Mouse (Mus musculus): Measurements from ENCODE around the gene Adamtsl4.
A peak's percentile ranks its signal among the peaks of the same experiment; 100 is the strongest.
"Not testable (repeated sequence)": the region's sequence is repeated elsewhere in the genome, so short reads cannot be mapped to it uniquely, and the experiment has no call there.

Adamtsl4 gene

DNA sequence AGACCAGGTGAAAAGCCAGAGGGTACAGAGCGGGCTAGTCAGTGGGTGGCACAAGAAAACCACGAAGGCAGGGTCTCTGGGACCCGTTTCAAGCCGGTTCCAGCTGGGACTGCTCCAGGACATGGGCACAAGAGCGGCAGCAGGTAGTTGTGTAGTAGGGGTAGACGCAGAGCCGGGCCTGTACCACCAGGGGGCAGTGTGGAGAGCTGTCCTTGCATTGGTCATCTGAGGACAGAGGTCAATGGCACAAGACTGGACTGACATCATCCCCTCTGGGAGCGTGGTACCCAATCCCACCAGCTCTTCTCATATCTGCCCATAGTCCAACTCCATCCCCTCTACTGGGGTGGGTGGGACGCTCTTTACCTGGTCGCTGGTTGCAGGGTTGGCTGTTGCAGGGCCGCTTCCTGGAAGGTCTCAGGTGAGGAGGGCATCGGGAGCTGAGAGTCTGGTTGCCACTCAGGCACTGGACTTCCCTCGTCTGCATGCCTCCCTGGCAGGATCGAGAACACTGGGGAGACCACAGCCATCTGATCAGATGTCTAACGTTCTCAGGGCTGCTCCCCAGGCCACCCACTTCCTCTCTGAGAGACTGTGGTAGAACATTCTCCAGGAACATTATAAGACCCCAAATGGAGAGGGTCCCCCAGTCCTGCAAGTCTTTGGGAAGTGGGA lies 10.8 kb downstream of the Adamtsl4 start:
- DNase-seq (ENCODE audit: low spot score in 2 of 2) = peak in 1 of 2 experiments; percentile 30

DNA sequence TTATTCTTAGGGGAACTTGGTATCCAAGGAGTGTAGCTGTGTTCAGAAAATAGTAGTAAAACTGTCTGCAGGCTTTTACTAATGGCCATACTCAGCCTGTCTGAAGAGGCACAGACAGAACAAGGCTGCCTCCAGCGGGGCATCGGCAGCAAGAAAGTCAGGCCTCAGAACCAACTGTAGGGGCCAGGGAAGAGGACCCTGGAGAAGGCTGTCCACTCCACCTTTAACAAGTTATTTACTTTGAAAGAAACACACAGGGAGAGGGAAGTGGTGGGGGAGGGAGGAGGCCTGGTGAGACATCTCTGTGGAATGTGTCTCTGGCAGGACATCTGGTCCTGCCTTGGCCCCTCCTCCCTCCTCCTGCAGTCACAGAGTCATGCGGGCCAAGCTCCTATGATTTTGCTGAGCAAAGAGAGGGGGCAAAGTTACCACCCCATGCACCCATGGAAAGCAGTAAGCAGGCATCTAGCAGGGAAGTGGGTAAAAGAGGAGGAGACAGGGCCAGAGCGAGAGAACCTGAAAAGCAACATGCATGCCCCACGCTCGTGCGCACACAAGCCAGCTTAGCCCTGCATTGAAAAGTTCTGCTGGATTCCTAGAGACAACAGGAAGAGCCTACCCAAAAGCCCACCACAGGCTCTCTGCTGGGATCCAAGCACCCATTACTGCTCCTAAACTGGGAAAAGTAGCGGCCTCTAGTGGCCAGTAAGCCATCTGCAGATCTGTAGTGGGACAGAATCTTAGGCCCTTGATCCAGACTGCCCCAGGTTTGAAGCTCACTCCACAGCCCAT lies 12.2 kb downstream of the Adamtsl4 start:
- DNase-seq (ENCODE audit: low spot score in 2 of 2) = peak; percentile 58 to 72

DNA sequence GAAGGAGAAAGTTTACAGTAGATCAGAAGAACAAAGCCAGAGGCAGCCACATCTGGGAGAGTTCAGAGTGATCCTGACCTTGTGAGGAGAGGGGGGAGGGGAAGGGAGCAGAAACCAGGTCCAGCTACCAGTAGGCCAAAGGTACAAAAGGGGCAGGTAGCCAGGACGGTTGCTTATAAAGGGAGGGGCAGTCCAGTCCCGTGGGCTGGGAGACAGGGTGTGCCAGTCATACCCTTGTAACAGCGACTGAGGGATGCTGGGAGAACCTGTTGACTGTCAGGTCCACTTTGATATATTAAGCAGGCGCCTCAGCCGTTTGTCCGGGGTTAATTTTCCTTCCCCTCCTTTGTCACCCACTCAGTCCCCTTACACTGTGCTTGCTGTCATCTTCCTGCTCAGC lies 12.9 kb downstream of the Adamtsl4 start:
- DNase-seq (ENCODE audit: low spot score in 2 of 2) = no peak

DNA sequence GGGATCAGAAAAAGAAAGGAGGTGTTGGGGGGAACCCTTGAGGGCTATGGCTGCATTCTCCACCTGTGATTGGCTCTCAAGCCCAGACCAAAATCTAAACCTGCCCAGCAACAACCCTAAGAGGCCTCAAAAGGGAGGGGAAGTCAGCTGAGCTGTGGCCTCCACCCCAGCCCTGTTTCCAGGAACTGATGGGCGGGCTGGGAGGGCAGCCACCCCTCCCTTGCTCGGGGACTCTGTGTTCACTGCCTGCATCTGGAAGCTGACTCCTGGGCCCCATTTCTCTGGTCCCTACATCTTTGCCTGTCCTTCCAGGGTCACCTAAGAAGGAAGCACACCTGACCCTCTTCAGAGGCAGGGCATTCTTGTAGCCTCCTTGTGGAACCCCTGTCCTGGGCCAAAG lies 13.5 kb downstream of the Adamtsl4 start:
- DNase-seq (ENCODE audit: low spot score in 2 of 2) = no peak

DNA sequence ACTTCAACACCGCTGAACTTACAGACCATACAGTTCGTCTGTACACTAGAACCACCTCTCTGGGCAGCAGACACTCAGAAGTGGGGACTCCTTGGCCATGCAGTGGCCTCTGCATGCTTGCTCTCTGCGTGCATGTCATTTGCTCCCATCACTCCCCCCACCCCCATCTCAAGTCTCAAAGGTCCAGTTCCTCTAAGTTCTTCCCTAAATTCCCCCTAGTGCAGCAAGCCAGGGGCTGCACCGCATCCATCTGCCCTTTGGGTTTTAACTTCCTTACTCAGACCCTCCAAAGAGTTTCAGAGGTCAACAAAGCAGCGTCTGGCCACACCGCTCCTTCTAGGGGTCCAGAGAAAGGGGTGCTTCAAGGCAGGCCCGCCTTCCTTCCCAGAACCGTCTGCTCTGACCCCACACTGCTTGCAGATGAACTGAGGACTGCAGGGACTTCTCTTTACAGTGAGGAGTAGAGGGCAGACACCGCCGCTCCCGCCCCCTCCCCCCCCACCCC lies 14.0 kb downstream of the Adamtsl4 start:
- DNase-seq (ENCODE audit: low spot score in 2 of 2) = no peak

GRCm38 (mm10) chr3:95672861-95673706 lies 14.6 kb downstream of the Adamtsl4 start:
- DNase-seq (ENCODE audit: low spot score in 2 of 2) = no peak

DNA sequence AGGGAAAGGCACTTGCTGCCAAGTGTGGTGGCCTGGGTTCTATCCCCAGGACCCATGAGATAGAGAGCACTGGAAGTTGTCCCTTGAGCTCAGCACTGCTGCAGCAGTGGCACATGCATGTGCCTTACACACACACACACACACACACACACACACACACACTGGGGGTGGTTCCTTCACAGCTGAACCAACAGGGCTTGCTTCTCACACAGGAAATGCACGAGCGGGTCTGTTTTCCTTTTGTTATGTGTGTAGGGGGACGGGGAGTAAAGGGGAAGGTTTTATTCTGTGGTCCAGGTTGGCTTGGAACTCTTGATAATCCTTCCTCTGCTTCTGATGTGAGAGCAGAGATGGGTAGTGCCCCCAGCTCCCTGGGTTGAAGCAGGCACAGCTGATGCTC lies 15.3 kb downstream of the Adamtsl4 start:
- DNase-seq (ENCODE audit: low spot score in 2 of 2) = no peak

- no peak for DNase-seq (ENCODE audit: low spot score in 2 of 2)
Observed at GRCm38 (mm10) chr3:95671201-95671600, 16.5 kb downstream of the Adamtsl4 start.

DNA sequence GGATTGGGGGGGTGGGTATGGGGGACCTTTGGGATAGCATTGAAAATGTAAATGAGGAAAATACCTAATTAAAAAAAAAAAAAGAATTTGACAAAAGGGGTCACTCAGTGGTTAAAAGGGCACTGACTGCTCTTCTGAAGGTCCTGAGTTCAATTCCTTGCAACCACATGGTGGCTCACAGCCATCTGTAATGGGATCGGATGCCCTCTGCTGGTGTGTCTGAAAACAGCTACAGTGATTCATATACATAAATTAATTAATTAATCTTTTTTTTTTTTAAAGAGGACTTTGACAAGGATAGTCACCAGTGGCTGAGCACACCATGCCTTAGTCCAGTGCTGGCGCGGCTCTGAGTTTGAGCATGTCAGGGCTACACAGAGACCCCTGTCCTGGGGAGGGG lies 17.3 kb downstream of the Adamtsl4 start:
- DNase-seq (ENCODE audit: low spot score in 2 of 2) = not testable (repeated sequence)

- DNase-seq (ENCODE audit: low spot score in 2 of 2) = no peak
Observed at GRCm38 (mm10) chr3:95669309-95669665, 18.4 kb downstream of the Adamtsl4 start.

DNA sequence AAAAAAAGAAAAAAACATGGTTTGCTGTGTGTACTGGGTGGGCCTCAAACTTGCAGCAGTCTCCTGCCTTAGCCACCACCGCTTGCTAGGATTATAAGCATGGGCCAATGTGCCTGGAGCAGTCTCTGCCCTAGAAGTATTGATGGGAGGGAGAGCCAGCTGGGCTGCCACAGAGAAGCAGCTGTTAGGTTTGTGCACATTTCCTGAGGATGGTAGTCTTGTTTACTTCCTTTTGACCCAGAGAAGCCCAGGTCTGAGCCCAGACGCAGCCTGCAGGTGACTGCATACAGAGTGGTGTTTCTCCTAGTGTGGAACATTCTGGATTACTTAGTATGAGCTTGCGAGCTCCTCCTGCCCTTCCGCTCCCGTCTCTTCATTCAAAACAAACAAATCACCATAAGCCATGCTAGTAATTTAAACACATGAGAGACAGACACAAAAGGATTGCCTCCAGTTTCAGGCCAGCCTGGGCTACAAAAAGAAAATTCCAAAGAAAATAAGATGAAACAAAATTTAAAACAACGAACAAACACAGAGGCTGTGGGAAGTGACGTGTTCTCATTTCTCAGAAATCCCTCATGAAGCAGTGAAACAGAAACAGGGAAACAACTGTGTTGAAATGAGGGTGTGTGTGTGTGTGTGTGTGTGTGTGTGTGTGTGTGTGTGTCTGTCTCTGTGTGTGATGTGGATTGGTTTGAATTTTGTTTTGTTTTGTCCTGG lies 19.0 kb downstream of the Adamtsl4 start:
- DNase-seq (ENCODE audit: low spot score in 2 of 2) = no peak

DNA sequence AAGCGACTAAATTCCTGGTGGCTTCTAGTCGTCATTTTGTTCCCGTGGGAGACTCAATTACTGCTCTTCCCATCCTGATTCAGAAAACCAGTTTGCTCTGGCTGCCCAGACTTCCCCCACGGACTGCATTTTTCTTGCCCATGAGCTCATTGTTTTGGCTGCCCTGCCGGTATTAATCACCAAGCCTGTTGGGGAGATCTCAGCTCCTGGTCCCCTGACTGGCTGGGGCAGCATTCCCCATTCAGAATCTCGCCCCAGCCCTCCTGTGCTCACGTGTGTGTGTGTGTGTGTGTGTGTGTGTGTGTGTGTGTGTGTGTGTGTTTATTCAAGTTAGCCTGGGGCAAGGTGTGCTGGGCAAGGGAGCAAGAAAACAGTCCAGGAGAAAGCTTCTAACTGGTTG lies 19.7 kb downstream of the Adamtsl4 start:
- peak; percentile 40 to 44 for DNase-seq (ENCODE audit: low spot score in 2 of 2)

GRCm38 (mm10) chr3:95667521-95667920 lies 20.2 kb downstream of the Adamtsl4 start:
- no peak for DNase-seq (ENCODE audit: low spot score in 2 of 2)

GRCm38 (mm10) chr3:95666124-95666844 lies 21.4 kb downstream of the Adamtsl4 start:
- no peak for DNase-seq (ENCODE audit: low spot score in 2 of 2)

- no peak for DNase-seq (ENCODE audit: low spot score in 2 of 2)
Observed at GRCm38 (mm10) chr3:95664940-95665352, 22.8 kb downstream of the Adamtsl4 start.

GRCm38 (mm10) chr3:95663969-95664608 lies 23.6 kb downstream of the Adamtsl4 start:
- no peak for DNase-seq (ENCODE audit: low spot score in 2 of 2)

DNA sequence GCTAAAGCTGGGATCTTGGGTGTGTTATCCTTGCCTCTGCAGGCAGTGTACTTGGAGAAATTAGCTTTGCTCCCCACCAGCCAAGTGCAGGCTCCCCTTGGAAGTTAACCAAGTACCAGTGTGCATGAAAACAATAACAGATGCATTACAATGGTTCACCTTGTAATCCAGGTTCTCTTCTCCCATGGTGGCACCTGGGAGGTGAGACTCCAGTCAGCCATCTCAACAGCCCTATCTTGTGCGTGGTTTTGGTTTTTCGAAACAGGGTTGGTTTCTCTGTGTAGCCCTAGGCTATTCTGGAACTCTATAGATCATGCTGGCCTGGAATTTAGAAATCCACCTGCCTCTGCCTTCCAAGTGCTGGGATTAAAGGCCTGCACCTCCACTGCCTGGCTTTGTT lies 24.2 kb downstream of the Adamtsl4 start:
- DNase-seq (ENCODE audit: low spot score in 2 of 2) = no peak

- no peak for DNase-seq (ENCODE audit: low spot score in 2 of 2)
Observed at GRCm38 (mm10) chr3:95662724-95663449, 24.8 kb downstream of the Adamtsl4 start.

GRCm38 (mm10) chr3:95661945-95662715 lies 25.6 kb downstream of the Adamtsl4 start:
- DNase-seq (ENCODE audit: low spot score in 2 of 2) = no peak
